Mouse (Mus musculus) liver, postnatal 0 days (tissue): ENCODE data around the gene Zfr2. TPM values are rescaled to one million over a fixed set of nuclear protein-coding genes. Genes with fewer than 3 reads are reported as not detected.

ENCODE experiments used
- ATAC-seq: fragments of 200-750 bp; cut with Nextera tagmentation; 2 replicates; pipeline ENCODE4 v1.8.0; 2017; ENCODE audit warnings: mild to moderate bottlenecking, moderate library complexity
- DNase-seq: peaks from one replicate; pipeline ENCODE4 v3.0.0-alpha.2; 2016
- H3K27ac ChIP-seq: fragments of 300-500 bp; sonication (generic); 2 replicates; pipeline ENCODE4 v1.5.1; 2014; ENCODE audit warnings: antibody characterized with exemption, moderate library complexity, mild to moderate bottlenecking, low read depth
- H3K27me3 ChIP-seq: fragments of 300-500 bp; sonication (generic); 2 replicates; pipeline ENCODE4 v1.6.1; 2014; ENCODE audit warnings: low read length, control low read depth, mixed read lengths; ENCODE audit not compliant: insufficient read depth
- H3K36me3 ChIP-seq: fragments of 300-500 bp; sonication (generic); replicated peaks from 2 replicates; pipeline ENCODE4 v1.6.1; 2014; ENCODE audit warnings: mild to moderate bottlenecking, control low read depth, low read length, moderate library complexity, mixed read lengths; ENCODE audit not compliant: insufficient read depth
- H3K4me1 ChIP-seq: fragments of 300-500 bp; sonication (generic); 2 replicates; pipeline ENCODE4 v1.6.1; 2014; ENCODE audit warnings: antibody characterized with exemption, mild to moderate bottlenecking, control low read depth; ENCODE audit not compliant: insufficient read depth
- H3K4me2 ChIP-seq: fragments of 300-500 bp; sonication (generic); 2 replicates; pipeline ENCODE4 v1.6.1; 2014; ENCODE audit warnings: low read depth, mild to moderate bottlenecking, low read length, moderate library complexity, mixed read lengths
- H3K4me3 ChIP-seq: fragments of 300-500 bp; sonication (generic); 2 replicates; pipeline ENCODE4 v1.5.1; 2014; ENCODE audit warnings: low read depth, low read length
- H3K9ac ChIP-seq: fragments of 300-500 bp; sonication (generic); replicated peaks from 2 replicates; pipeline ENCODE4 v1.6.1; 2014; ENCODE audit warnings: mild to moderate bottlenecking, moderate library complexity
- H3K9me3 ChIP-seq: fragments of 300-500 bp; sonication (generic); 2 replicates; pipeline ENCODE4 v1.6.1; 2016; ENCODE audit warnings: mild to moderate bottlenecking, control low read depth, low read length, mixed read lengths
- CTCF ChIP-seq: sonication (generic); IDR thresholded peaks from 2 replicates; pipeline ENCODE4 v1.5.1; 2016; ENCODE audit warnings: antibody characterized with exemption, low read depth
- EP300 ChIP-seq: IDR thresholded peaks from 2 replicates; pipeline ENCODE4 v1.6.1; 2016; ENCODE audit warnings: antibody characterized with exemption, low read depth, mild to moderate bottlenecking
- WGBS: fragments of 180-500 bp; shearing (Covaris S2); extraction: QIAGEN DNeasy Blood & Tissue Kit; methylation state at CpG from one replicate; pipeline ENCODE4 v1.1.7; 2014; ENCODE audit not compliant: insufficient replicate concordance; 5-methylcytosine and 5-hydroxymethylcytosine counted together
- polyA plus RNA-seq: library from polyadenylated mRNA; unstranded; fragments of >200 nt; fragmentation: Nextera tagmentation; extraction: Ambion mirVana; gene quantifications from 2 replicates; pipeline ENCODE4 v1.2.1, GENCODE M21; 2015

Zfr2 gene
- polyA plus RNA-seq, 1 experiment from 2014 or later, result 0.61 TPM

GRCm38 (mm10) chr10:81291511-81292104 lies 58.7 kb downstream of the Zfr2 start, which contains the start of gene Tjp3:
Tjp3 (minus strand) TSS chr10:81291581.
- no peaks in the 10 kb centered on the region for H3K9me3 ChIP-seq
- H3K36me3 ChIP-seq, result no peaks in the 10 kb centered on the region; the same call in 1 of the 2 replicates
- H3K9ac ChIP-seq, result no peak within 1 kb of the TSS
- TF ChIP-seq CTCF, result no peak
- TF ChIP-seq EP300, result no peak
- 52% methylated on average over 9 of the region's 9 CpGs for WGBS
- H3K4me2 ChIP-seq, result 0 out of 2 replicates have a peak within 1 kb of the TSS, but pooled peaks have one; percentile 15
- DNase-seq (no peak), ATAC-seq (no peak)
- H3K27ac ChIP-seq, result peak within 1 kb of the TSS; percentile 58; the same call in 1 of the 2 replicates
- peaks cover 53% of the 10 kb centered on the region for H3K4me1 ChIP-seq
- H3K4me3 ChIP-seq, result no peak within 1 kb of the TSS
- H3K27me3 ChIP-seq, result no peaks in the 10 kb centered on the region

GRCm38 (mm10) chr10:81292554-81293333 lies 59.8 kb downstream of the Zfr2 start, which contains the start of gene Pip5k1c:
Pip5k1c (plus strand) TSS chr10:81292963.
- peak within 1 kb of the TSS; percentile 96 for H3K4me2 ChIP-seq
- under 1% methylated on average over 65 of the region's 80 CpGs for WGBS
- H3K4me1 ChIP-seq, result peaks cover 61% of the 10 kb centered on the region
- no peaks in the 10 kb centered on the region for H3K9me3 ChIP-seq
- H3K4me3 ChIP-seq, result peak within 1 kb of the TSS; percentile 72
- no peaks in the 10 kb centered on the region for H3K27me3 ChIP-seq
- peak; percentile 100 for DNase-seq
- ATAC-seq, result peak; percentile 95
- H3K27ac ChIP-seq, result peak within 1 kb of the TSS; percentile 94
- H3K9ac ChIP-seq, result peak within 1 kb of the TSS; percentile 73
- TF ChIP-seq EP300, result no peak; the same call in 1 of the 2 replicates
- TF ChIP-seq CTCF, result peak; percentile 97
- no peaks in the 10 kb centered on the region; the same call in 1 of the 2 replicates for H3K36me3 ChIP-seq

GRCm38 (mm10) chr10:81293334-81294030 lies 60.5 kb downstream of the Zfr2 start:
- WGBS, result 3% methylated on average over 25 of the region's 25 CpGs
- no peak for DNase-seq

GRCm38 (mm10) chr10:81294442-81294841 lies 61.5 kb downstream of the Zfr2 start:
- H3K27ac ChIP-seq, result no peak overlapping the region
- H3K36me3 ChIP-seq, result no peaks in the 10 kb centered on the region; the same call in 1 of the 2 replicates
- peak overlapping the region; percentile 96 for H3K4me2 ChIP-seq
- WGBS, result 31% methylated on average over 8 of the region's 8 CpGs
- H3K9me3 ChIP-seq, result no peaks in the 10 kb centered on the region
- no peaks in the 10 kb centered on the region for H3K27me3 ChIP-seq
- peak overlapping the region; percentile 73 for H3K9ac ChIP-seq
- ATAC-seq (no peak), DNase-seq (no peak)
- H3K4me1 ChIP-seq, result peaks cover 75% of the 10 kb centered on the region
- TF ChIP-seq EP300 (no peak), CTCF (no peak)
- H3K4me3 ChIP-seq, result peak overlapping the region; percentile 72

More at GRCm38 (mm10) chr10:81293334-81294030, 60.5 kb downstream of the Zfr2 start:
- no peak; the same call in 1 of the 2 replicates for ATAC-seq
- no peaks in the 10 kb centered on the region for H3K27me3 ChIP-seq
- peak overlapping the region; percentile 72 for H3K4me3 ChIP-seq
- no peak for TF ChIP-seq EP300
- TF ChIP-seq CTCF, result 0 out of 2 replicates have a peak, but pooled peaks have one; percentile 0
- H3K9ac ChIP-seq, result peak overlapping the region; percentile 73
- peaks cover 68% of the 10 kb centered on the region for H3K4me1 ChIP-seq
- H3K27ac ChIP-seq, result peak overlapping the region; percentile 94
- H3K9me3 ChIP-seq, result no peaks in the 10 kb centered on the region
- H3K4me2 ChIP-seq, result peak overlapping the region; percentile 96
- H3K36me3 ChIP-seq, result no peaks in the 10 kb centered on the region; the same call in 1 of the 2 replicates

GRCm38 (mm10) chr10:81295185-81295584 lies 62.2 kb downstream of the Zfr2 start:
- DNase-seq (no peak), ATAC-seq (no peak)
- peak overlapping the region; percentile 96 for H3K4me2 ChIP-seq
- H3K9ac ChIP-seq, result no peak overlapping the region; the same call in 1 of the 2 replicates
- no peak overlapping the region for H3K27ac ChIP-seq
- H3K4me1 ChIP-seq, result peaks cover 77% of the 10 kb centered on the region
- no peaks in the 10 kb centered on the region for H3K9me3 ChIP-seq
- WGBS, result 83% methylated on average over 6 of the region's 6 CpGs
- TF ChIP-seq CTCF (no peak), EP300 (no peak)
- no peak overlapping the region for H3K4me3 ChIP-seq
- no peaks in the 10 kb centered on the region; the same call in 1 of the 2 replicates for H3K36me3 ChIP-seq
- no peaks in the 10 kb centered on the region for H3K27me3 ChIP-seq
